Mouse (Mus musculus) E14TG2a.4 (cell line): Measurements from ENCODE around the gene Cd200r1.

Source experiments
- H3K27me3 ChIP-seq: 2 replicates; pipeline ENCODE4 v1.6.1; 2014; ENCODE audit warnings: low read length, control low read depth; ENCODE audit not compliant: insufficient read depth
- H3K36me3 ChIP-seq: 2 replicates; pipeline ENCODE4 v1.6.1; 2014; ENCODE audit warnings: low read length, control low read depth; ENCODE audit not compliant: insufficient read depth
- H3K4me1 ChIP-seq: replicated peaks from 2 replicates; pipeline ENCODE4 v1.6.1; 2014; ENCODE audit warnings: low read depth, low read length, control low read depth
- H3K4me3 ChIP-seq: replicated peaks from 2 replicates; pipeline ENCODE4 v1.5.1; 2014; ENCODE audit warnings: mild to moderate bottlenecking, low read length
- H3K9me3 ChIP-seq: 2 replicates; pipeline ENCODE4 v1.6.1; 2014; ENCODE audit warnings: low read length, control low read depth
- CTCF ChIP-seq: conservative IDR thresholded peaks from 2 replicates; pipeline ENCODE4 v1.5.1; 2014; ENCODE audit warnings: low read length
- NANOG ChIP-seq: IDR thresholded peaks from 2 replicates; pipeline ENCODE4 v1.6.1; 2014; ENCODE audit warnings: borderline replicate concordance, low read length, mixed read lengths
- POU5F1 ChIP-seq: IDR thresholded peaks from 2 replicates; pipeline ENCODE4 v1.6.1; 2014; ENCODE audit warnings: low read length, borderline replicate concordance

Cd200r1 gene

GRCm38 (mm10) chr16:44745866-44746562 is 19.5 kb upstream of the Cd200r1 start, which contains the start of gene Gtpbp8:
Gene Gtpbp8 (minus strand): TSS chr16:44746363.
- Histone ChIP-seq H3K27me3 (no peaks in the 10 kb centered on the region; the same call in 1 of the 2 replicates), H3K36me3 (peaks cover 26% of the 10 kb centered on the region), H3K4me3 (peak within 1 kb of the TSS; percentile 89), H3K4me1 (peaks cover 21% of the 10 kb centered on the region), H3K9me3 (no peaks in the 10 kb centered on the region)
- no peak for TF ChIP-seq POU5F1
- no peak for TF ChIP-seq NANOG
- TF ChIP-seq CTCF = no peak

GRCm38 (mm10) chr16:44748007-44748406 is 17.5 kb upstream of the Cd200r1 start:
- Histone ChIP-seq H3K4me1 (peaks cover 21% of the 10 kb centered on the region), H3K36me3 (peaks cover 13% of the 10 kb centered on the region; the same call in 1 of the 2 replicates), H3K4me3 (no peak overlapping the region), H3K27me3 (peaks cover 3% of the 10 kb centered on the region; the same call in 1 of the 2 replicates), H3K9me3 (no peaks in the 10 kb centered on the region)
- TF ChIP-seq POU5F1 (no peak), CTCF (no peak), NANOG (no peak)

GRCm38 (mm10) chr16:44757700-44758099 is 7.8 kb upstream of the Cd200r1 start:
- H3K9me3 ChIP-seq = no peaks in the 10 kb centered on the region
- no peaks in the 10 kb centered on the region for H3K27me3 ChIP-seq
- no peaks in the 10 kb centered on the region for H3K36me3 ChIP-seq
- H3K4me3 ChIP-seq = no peak overlapping the region
- H3K4me1 ChIP-seq = no peaks in the 10 kb centered on the region
- TF ChIP-seq POU5F1 = no peak
- no peak for TF ChIP-seq CTCF

GRCm38 (mm10) chr16:44761811-44762210 is 3.7 kb upstream of the Cd200r1 start:
- Histone ChIP-seq H3K9me3 (no peaks in the 10 kb centered on the region), H3K4me1 (peaks cover 32% of the 10 kb centered on the region), H3K36me3 (no peaks in the 10 kb centered on the region), H3K27me3 (0 out of 2 replicates have a peak, but pooled peaks cover 5% of the 10 kb centered on the region), H3K4me3 (no peak overlapping the region)
- no peak for TF ChIP-seq POU5F1
- TF ChIP-seq CTCF = no peak
- TF ChIP-seq NANOG = no peak

- Histone ChIP-seq H3K4me3 (no peak overlapping the region), H3K4me1 (peaks cover 32% of the 10 kb centered on the region), H3K9me3 (no peaks in the 10 kb centered on the region), H3K36me3 (no peaks in the 10 kb centered on the region), H3K27me3 (0 out of 2 replicates have a peak, but pooled peaks cover 5% of the 10 kb centered on the region)
- TF ChIP-seq CTCF = no peak
- no peak for TF ChIP-seq NANOG
- TF ChIP-seq POU5F1 = no peak
These were observed 870 bp downstream of the Cd200r1 start for GRCm38 (mm10) chr16:44766320-44766892.

- peaks cover 32% of the 10 kb centered on the region for H3K4me1 ChIP-seq
- H3K9me3 ChIP-seq = no peaks in the 10 kb centered on the region
- no peak overlapping the region for H3K4me3 ChIP-seq
- TF ChIP-seq CTCF (no peak), NANOG (no peak), POU5F1 (no peak)
- no peaks in the 10 kb centered on the region for H3K36me3 ChIP-seq
- 0 out of 2 replicates have a peak, but pooled peaks cover 5% of the 10 kb centered on the region for H3K27me3 ChIP-seq
These were observed 2.0 kb downstream of the Cd200r1 start for GRCm38 (mm10) chr16:44767506-44767905.

- Histone ChIP-seq H3K36me3 (no peaks in the 10 kb centered on the region), H3K4me3 (no peak overlapping the region), H3K4me1 (peaks cover 32% of the 10 kb centered on the region), H3K27me3 (0 out of 2 replicates have a peak, but pooled peaks cover 5% of the 10 kb centered on the region), H3K9me3 (no peaks in the 10 kb centered on the region)
- TF ChIP-seq POU5F1 (no peak), CTCF (peak; percentile 74)
These were observed 2.4 kb downstream of the Cd200r1 start for GRCm38 (mm10) chr16:44767967-44768366.

GRCm38 (mm10) chr16:44772577-44772976 is 7.0 kb downstream of the Cd200r1 start:
- Histone ChIP-seq H3K4me3 (no peak overlapping the region), H3K9me3 (no peaks in the 10 kb centered on the region), H3K27me3 (no peaks in the 10 kb centered on the region), H3K4me1 (no peaks in the 10 kb centered on the region), H3K36me3 (no peaks in the 10 kb centered on the region)
- TF ChIP-seq POU5F1 (no peak), CTCF (no peak), NANOG (no peak)

GRCm38 (mm10) chr16:44773673-44774072 is 8.1 kb downstream of the Cd200r1 start:
- no peaks in the 10 kb centered on the region for H3K27me3 ChIP-seq
- H3K4me3 ChIP-seq = no peak overlapping the region
- H3K4me1 ChIP-seq = no peaks in the 10 kb centered on the region
- TF ChIP-seq CTCF = no peak
- TF ChIP-seq NANOG = no peak
- TF ChIP-seq POU5F1 = no peak
- H3K36me3 ChIP-seq = no peaks in the 10 kb centered on the region
- no peaks in the 10 kb centered on the region for H3K9me3 ChIP-seq
